Mouse (Mus musculus): ENCODE data around the gene B3galt6. TPM values are rescaled to one million over a fixed set of nuclear protein-coding genes. Genes with fewer than 3 reads are reported as not detected.

Gene B3galt6
- polyA plus RNA-seq, 1 experiment = 7.4 TPM

- peaks cover 7% of the 10 kb centered on the region; the same call in 1 of the 2 replicates for H3K36me3 ChIP-seq (ENCODE audit: control insufficient read depth, insufficient read depth, low read length)
- WGBS = 7% methylated on average over 7 of the region's 7 CpGs
- peak overlapping the region; percentile 82 for H3K27ac ChIP-seq (ENCODE audit: insufficient read depth, low read depth, low read length)
- TF ChIP-seq POLR2A (IDR thresholded peaks at IDR 0.05; ENCODE audit: low read depth, low read length) (no peak), CTCF (IDR thresholded peaks at IDR 0.05; ENCODE audit: extremely low read depth, insufficient read length, insufficient replicate concordance, low read depth, low read length) (no peak)
- H3K4me3 ChIP-seq (ENCODE audit: low read depth, low read length) = peak overlapping the region; percentile 58
- H3K4me1 ChIP-seq (ENCODE audit: control insufficient read depth, insufficient read depth, insufficient read length, low read length) = peaks cover 25% of the 10 kb centered on the region; the same call in 1 of the 2 replicates
- H3K27me3 ChIP-seq (ENCODE audit: control insufficient read depth, insufficient read depth, low read length) = no peaks in the 10 kb centered on the region
Measured at GRCm38 (mm10) chr4:156031255-156031592, 38.8 kb upstream of the B3galt6 start.

GRCm38 (mm10) chr4:156030651-156031118 is 38.2 kb upstream of the B3galt6 start:
- Histone ChIP-seq H3K4me3 (ENCODE audit: low read depth, low read length) (peak overlapping the region; percentile 58), H3K27me3 (ENCODE audit: control insufficient read depth, insufficient read depth, low read length) (no peaks in the 10 kb centered on the region), H3K36me3 (ENCODE audit: control insufficient read depth, insufficient read depth, low read length) (peaks cover 7% of the 10 kb centered on the region; the same call in 1 of the 2 replicates), H3K4me1 (ENCODE audit: control insufficient read depth, insufficient read depth, insufficient read length, low read length) (peaks cover 27% of the 10 kb centered on the region; the same call in 1 of the 2 replicates), H3K27ac (ENCODE audit: insufficient read depth, low read depth, low read length) (no peak overlapping the region)
- TF ChIP-seq CTCF (IDR thresholded peaks at IDR 0.05; ENCODE audit: extremely low read depth, insufficient read length, insufficient replicate concordance, low read depth, low read length) = no peak
- no peak for TF ChIP-seq POLR2A (IDR thresholded peaks at IDR 0.05; ENCODE audit: low read depth, low read length)
- 26% methylated on average over 9 of the region's 9 CpGs for WGBS

GRCm38 (mm10) chr4:156028580-156028979 is 36.1 kb upstream of the B3galt6 start:
- H3K27me3 ChIP-seq (ENCODE audit: control insufficient read depth, insufficient read depth, low read length) = no peaks in the 10 kb centered on the region
- H3K4me3 ChIP-seq (ENCODE audit: low read depth, low read length) = no peak overlapping the region
- peaks cover 4% of the 10 kb centered on the region; the same call in 1 of the 2 replicates for H3K36me3 ChIP-seq (ENCODE audit: control insufficient read depth, insufficient read depth, low read length)
- no peak for TF ChIP-seq POLR2A (IDR thresholded peaks at IDR 0.05; ENCODE audit: low read depth, low read length)
- TF ChIP-seq CTCF (IDR thresholded peaks at IDR 0.05; ENCODE audit: extremely low read depth, insufficient read length, insufficient replicate concordance, low read depth, low read length) = no peak
- WGBS = 90% methylated on average over 7 of the region's 7 CpGs
- no peak overlapping the region for H3K27ac ChIP-seq (ENCODE audit: insufficient read depth, low read depth, low read length)
- H3K4me1 ChIP-seq (ENCODE audit: control insufficient read depth, insufficient read depth, insufficient read length, low read length) = peaks cover 27% of the 10 kb centered on the region; the same call in 1 of the 2 replicates

- peak; percentile 36; the same call in 1 of the 2 replicates for TF ChIP-seq CTCF (IDR thresholded peaks at IDR 0.05; ENCODE audit: extremely low read depth, insufficient read length, insufficient replicate concordance, low read depth, low read length)
- TF ChIP-seq POLR2A (IDR thresholded peaks at IDR 0.05; ENCODE audit: low read depth, low read length) = no peak
- no peaks in the 10 kb centered on the region for H3K27me3 ChIP-seq (ENCODE audit: control insufficient read depth, insufficient read depth, low read length)
- peaks cover 9% of the 10 kb centered on the region; the same call in 1 of the 2 replicates for H3K4me1 ChIP-seq (ENCODE audit: control insufficient read depth, insufficient read depth, insufficient read length, low read length)
- peak within 1 kb of the TSS; percentile 42 for H3K4me3 ChIP-seq (ENCODE audit: low read depth, low read length)
- 8% methylated on average over 4 of the region's 4 CpGs for WGBS
- H3K36me3 ChIP-seq (ENCODE audit: control insufficient read depth, insufficient read depth, low read length) = peaks cover 4% of the 10 kb centered on the region; the same call in 1 of the 2 replicates
- peak within 1 kb of the TSS; percentile 9 for H3K27ac ChIP-seq (ENCODE audit: insufficient read depth, low read depth, low read length)
Measured at GRCm38 (mm10) chr4:156026013-156026412, 33.6 kb upstream of the B3galt6 start, which contains the start of gene Tnfrsf18. Gene Tnfrsf18, plus strand, starts transcription at chr4:156026164.

- 90% methylated on average over 7 of the region's 7 CpGs for WGBS
- Histone ChIP-seq H3K36me3 (ENCODE audit: control insufficient read depth, insufficient read depth, low read length) (peaks cover 4% of the 10 kb centered on the region; the same call in 1 of the 2 replicates), H3K4me3 (ENCODE audit: low read depth, low read length) (no peak overlapping the region), H3K27me3 (ENCODE audit: control insufficient read depth, insufficient read depth, low read length) (no peaks in the 10 kb centered on the region), H3K27ac (ENCODE audit: insufficient read depth, low read depth, low read length) (no peak overlapping the region), H3K4me1 (ENCODE audit: control insufficient read depth, insufficient read depth, insufficient read length, low read length) (peaks cover 2% of the 10 kb centered on the region; the same call in 1 of the 2 replicates)
- TF ChIP-seq POLR2A (IDR thresholded peaks at IDR 0.05; ENCODE audit: low read depth, low read length) (no peak), CTCF (IDR thresholded peaks at IDR 0.05; ENCODE audit: extremely low read depth, insufficient read length, insufficient replicate concordance, low read depth, low read length) (no peak)
Measured at GRCm38 (mm10) chr4:156024184-156024583, 31.7 kb upstream of the B3galt6 start.

- Histone ChIP-seq H3K4me1 (ENCODE audit: control insufficient read depth, insufficient read depth, insufficient read length, low read length) (peaks cover 2% of the 10 kb centered on the region; the same call in 1 of the 2 replicates), H3K36me3 (ENCODE audit: control insufficient read depth, insufficient read depth, low read length) (peaks cover 4% of the 10 kb centered on the region; the same call in 1 of the 2 replicates), H3K27me3 (ENCODE audit: control insufficient read depth, insufficient read depth, low read length) (no peaks in the 10 kb centered on the region), H3K4me3 (ENCODE audit: low read depth, low read length) (no peak overlapping the region), H3K27ac (ENCODE audit: insufficient read depth, low read depth, low read length) (no peak overlapping the region)
- WGBS = 80% methylated on average over 9 of the region's 9 CpGs
- TF ChIP-seq POLR2A (IDR thresholded peaks at IDR 0.05; ENCODE audit: low read depth, low read length) (no peak), CTCF (IDR thresholded peaks at IDR 0.05; ENCODE audit: extremely low read depth, insufficient read length, insufficient replicate concordance, low read depth, low read length) (no peak)
Measured at GRCm38 (mm10) chr4:156023520-156023919, 31.1 kb upstream of the B3galt6 start.

GRCm38 (mm10) chr4:156021942-156022419 is 29.5 kb upstream of the B3galt6 start:
- 43% methylated on average over 9 of the region's 9 CpGs for WGBS

More at GRCm38 (mm10) chr4:156021942-156022419, 29.5 kb upstream of the B3galt6 start:
- Histone ChIP-seq H3K36me3 (ENCODE audit: control insufficient read depth, insufficient read depth, low read length) (0 out of 2 replicates have a peak, but pooled peaks cover 3% of the 10 kb centered on the region), H3K4me3 (ENCODE audit: low read depth, low read length) (no peak overlapping the region), H3K27me3 (ENCODE audit: control insufficient read depth, insufficient read depth, low read length) (no peaks in the 10 kb centered on the region), H3K27ac (ENCODE audit: insufficient read depth, low read depth, low read length) (no peak overlapping the region), H3K4me1 (ENCODE audit: control insufficient read depth, insufficient read depth, insufficient read length, low read length) (peaks cover 2% of the 10 kb centered on the region; the same call in 1 of the 2 replicates)
- TF ChIP-seq POLR2A (IDR thresholded peaks at IDR 0.05; ENCODE audit: low read depth, low read length) = no peak
- no peak for TF ChIP-seq CTCF (IDR thresholded peaks at IDR 0.05; ENCODE audit: extremely low read depth, insufficient read length, insufficient replicate concordance, low read depth, low read length)
